Mouse (Mus musculus): ENCODE results near the gene Arfgef3.

DNA sequence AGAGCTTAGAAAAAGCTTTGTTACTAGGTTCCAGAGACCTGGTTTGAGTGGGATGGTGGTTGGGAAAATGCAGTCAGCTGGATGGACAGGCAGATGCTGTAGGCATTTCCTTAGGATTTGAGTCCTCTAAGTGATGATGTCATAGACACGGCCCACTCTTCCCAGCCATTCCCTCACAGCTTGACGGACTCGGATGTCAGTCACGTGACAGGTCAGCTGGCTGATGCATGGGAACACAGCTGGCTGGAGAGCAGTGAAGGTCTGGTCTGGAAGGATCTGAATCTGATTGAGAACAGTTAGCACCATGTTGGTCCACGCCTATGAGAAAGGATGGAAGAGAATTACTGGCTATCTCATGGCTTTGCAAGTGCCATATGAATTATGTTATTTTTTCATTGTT, 154.3 kb downstream of the Arfgef3 start:
- TF ChIP-seq CTCF (IDR thresholded peaks at IDR 0.05) (no peak), EP300 (IDR thresholded peaks at IDR 0.05) (no peak)
